Comparison of ENCODE assay signal across 15 mouse cellular contexts in the genomic region with DNA sequence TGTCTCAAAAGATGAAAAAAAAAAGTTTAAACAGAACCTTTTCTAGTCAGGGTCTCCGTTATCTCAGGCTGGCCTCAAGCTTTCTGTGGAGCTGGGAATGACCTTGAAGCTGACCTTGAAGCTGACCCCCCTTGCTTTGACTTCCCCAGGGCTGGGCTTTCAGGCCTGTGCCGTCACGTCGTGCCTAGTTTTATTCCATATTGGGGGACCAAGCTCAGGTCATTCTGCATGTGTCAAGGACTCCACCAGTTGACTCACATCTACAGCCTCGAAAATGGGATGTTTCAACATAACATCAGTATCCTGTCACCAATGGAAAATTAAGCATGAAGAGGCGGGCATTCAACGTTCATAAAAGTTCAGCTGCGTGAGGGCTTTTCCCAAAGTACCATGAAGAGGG.
"Had no signal": no experiment of that assay in that cellular context is flagged by ENCODE, and none has a peak within 500 bp of the region (broad histone marks: within the 10 kb centered on the region; RNA-seq: fewer than 3 reads in every experiment).

No protein-coding gene starts in this region.

- DNase-seq: kidney, adult 8-10 months; kidney, postnatal 4 days; liver; lung, adult 18-20 months; midbrain, embryonic 14.5 days; right cerebral cortex, adult 18-20 months; right cerebral cortex, postnatal 4 days; spleen, adult 18-20 months; thymus, postnatal 36 days had no signal

- H3K9ac ChIP-seq: limb, embryonic 12.5 days; liver, embryonic 14.5 days; neural tube, embryonic 12.5 days had no signal

- H3K27me3 ChIP-seq: limb, embryonic 12.5 days; neural tube, embryonic 12.5 days had no signal

- H3K4me3 ChIP-seq: layer of hippocampus, adult 2 months; limb, embryonic 12.5 days; myocyte; neural tube, embryonic 12.5 days had no signal

- H3K4me2 ChIP-seq: limb, embryonic 12.5 days; neural tube, embryonic 12.5 days had no signal

- H3K27ac ChIP-seq: kidney, postnatal 0 days; layer of hippocampus, adult 2 months; limb, embryonic 12.5 days; liver, embryonic 14.5 days; neural tube, embryonic 12.5 days had no signal

- H3K9me3 ChIP-seq: limb, embryonic 12.5 days; neural tube, embryonic 12.5 days had no signal

- H3K36me3 ChIP-seq: limb, embryonic 12.5 days; neural tube, embryonic 12.5 days had no signal
